Mouse (Mus musculus): Measurements from ENCODE around the gene Map4k1. TPM values are rescaled to one million over a fixed set of nuclear protein-coding genes. Genes with fewer than 3 reads are reported as not detected.
A peak's percentile ranks its signal among the peaks of the same experiment; 100 is the strongest.

Map4k1 gene
- polyA plus RNA-seq, 1 experiment = 111 TPM

- no peak for TF ChIP-seq CTCF (IDR thresholded peaks at IDR 0.05; ENCODE audit: control insufficient read depth, insufficient read depth, low read length)
- no peak for TF ChIP-seq POLR2A (IDR thresholded peaks at IDR 0.05; ENCODE audit: borderline replicate concordance, control insufficient read depth, low read depth, low read length)
- 90% methylated on average over 9 of the region's 9 CpGs for WGBS
Measured at GRCm38 (mm10) chr7:28977556-28977955, 4.3 kb upstream of the Map4k1 start.

GRCm38 (mm10) chr7:28982274-28983013, 594 bp downstream of the Map4k1 start:
- H3K27ac ChIP-seq (ENCODE audit: control insufficient read depth, insufficient read depth, low read depth, low read length, poor library complexity) = peak overlapping the region; percentile 88
- under 1% methylated on average over 19 of the region's 19 CpGs for WGBS
- H3K4me1 ChIP-seq (ENCODE audit: control insufficient read depth, insufficient read depth, low read length) = peaks cover 2% of the 10 kb centered on the region; the same call in 1 of the 2 replicates
- peak; percentile 70; the same call in 1 of the 2 replicates for TF ChIP-seq POLR2A (IDR thresholded peaks at IDR 0.05; ENCODE audit: borderline replicate concordance, control insufficient read depth, low read depth, low read length)
- TF ChIP-seq CTCF (IDR thresholded peaks at IDR 0.05; ENCODE audit: control insufficient read depth, insufficient read depth, low read length) = no peak
- peak overlapping the region; percentile 83 for H3K4me3 ChIP-seq (replicated peaks; ENCODE audit: control insufficient read depth, low read depth, low read length)

More at GRCm38 (mm10) chr7:28977556-28977955, 4.3 kb upstream of the Map4k1 start:
- Histone ChIP-seq H3K27ac (ENCODE audit: control insufficient read depth, insufficient read depth, low read depth, low read length, poor library complexity) (no peak overlapping the region), H3K4me3 (replicated peaks; ENCODE audit: control insufficient read depth, low read depth, low read length) (no peak overlapping the region), H3K4me1 (ENCODE audit: control insufficient read depth, insufficient read depth, low read length) (no peaks in the 10 kb centered on the region; the same call in 1 of the 2 replicates)

GRCm38 (mm10) chr7:28983141-28983564, 1.3 kb downstream of the Map4k1 start:
- Histone ChIP-seq H3K27ac (ENCODE audit: control insufficient read depth, insufficient read depth, low read depth, low read length, poor library complexity) (peak overlapping the region; percentile 88), H3K4me3 (replicated peaks; ENCODE audit: control insufficient read depth, low read depth, low read length) (peak overlapping the region; percentile 83), H3K4me1 (ENCODE audit: control insufficient read depth, insufficient read depth, low read length) (peaks cover 2% of the 10 kb centered on the region; the same call in 1 of the 2 replicates)
- under 1% methylated on average over 11 of the region's 11 CpGs for WGBS
- TF ChIP-seq CTCF (IDR thresholded peaks at IDR 0.05; ENCODE audit: control insufficient read depth, insufficient read depth, low read length) (no peak), POLR2A (IDR thresholded peaks at IDR 0.05; ENCODE audit: borderline replicate concordance, control insufficient read depth, low read depth, low read length) (no peak)

- TF ChIP-seq CTCF (IDR thresholded peaks at IDR 0.05; ENCODE audit: control insufficient read depth, insufficient read depth, low read length) (no peak), POLR2A (IDR thresholded peaks at IDR 0.05; ENCODE audit: borderline replicate concordance, control insufficient read depth, low read depth, low read length) (no peak)
- 68% methylated on average over 4 of the region's 4 CpGs for WGBS
- Histone ChIP-seq H3K4me1 (ENCODE audit: control insufficient read depth, insufficient read depth, low read length) (peaks cover 2% of the 10 kb centered on the region; the same call in 1 of the 2 replicates), H3K27ac (ENCODE audit: control insufficient read depth, insufficient read depth, low read depth, low read length, poor library complexity) (no peak overlapping the region), H3K4me3 (replicated peaks; ENCODE audit: control insufficient read depth, low read depth, low read length) (no peak overlapping the region)
Measured at GRCm38 (mm10) chr7:28983849-28984248, 2.0 kb downstream of the Map4k1 start.

GRCm38 (mm10) chr7:28984452-28984851, 2.6 kb downstream of the Map4k1 start:
- peaks cover 2% of the 10 kb centered on the region; the same call in 1 of the 2 replicates for H3K4me1 ChIP-seq (ENCODE audit: control insufficient read depth, insufficient read depth, low read length)
- no peak overlapping the region for H3K27ac ChIP-seq (ENCODE audit: control insufficient read depth, insufficient read depth, low read depth, low read length, poor library complexity)
- TF ChIP-seq CTCF (IDR thresholded peaks at IDR 0.05; ENCODE audit: control insufficient read depth, insufficient read depth, low read length) (no peak), POLR2A (IDR thresholded peaks at IDR 0.05; ENCODE audit: borderline replicate concordance, control insufficient read depth, low read depth, low read length) (no peak)
- WGBS = 86% methylated on average over 1 of the region's 1 CpGs
- H3K4me3 ChIP-seq (replicated peaks; ENCODE audit: control insufficient read depth, low read depth, low read length) = no peak overlapping the region

GRCm38 (mm10) chr7:28985207-28985606, 3.4 kb downstream of the Map4k1 start:
- H3K4me1 ChIP-seq (ENCODE audit: control insufficient read depth, insufficient read depth, low read length) = peaks cover 2% of the 10 kb centered on the region; the same call in 1 of the 2 replicates
- 43% methylated on average over 7 of the region's 7 CpGs for WGBS
- H3K27ac ChIP-seq (ENCODE audit: control insufficient read depth, insufficient read depth, low read depth, low read length, poor library complexity) = no peak overlapping the region
- no peak overlapping the region for H3K4me3 ChIP-seq (replicated peaks; ENCODE audit: control insufficient read depth, low read depth, low read length)
- no peak for TF ChIP-seq CTCF (IDR thresholded peaks at IDR 0.05; ENCODE audit: control insufficient read depth, insufficient read depth, low read length)
- TF ChIP-seq POLR2A (IDR thresholded peaks at IDR 0.05; ENCODE audit: borderline replicate concordance, control insufficient read depth, low read depth, low read length) = no peak

- Histone ChIP-seq H3K4me3 (replicated peaks; ENCODE audit: control insufficient read depth, low read depth, low read length) (no peak overlapping the region), H3K27ac (ENCODE audit: control insufficient read depth, insufficient read depth, low read depth, low read length, poor library complexity) (no peak overlapping the region), H3K4me1 (ENCODE audit: control insufficient read depth, insufficient read depth, low read length) (no peaks in the 10 kb centered on the region)
- TF ChIP-seq POLR2A (IDR thresholded peaks at IDR 0.05; ENCODE audit: borderline replicate concordance, control insufficient read depth, low read depth, low read length) (no peak), CTCF (IDR thresholded peaks at IDR 0.05; ENCODE audit: control insufficient read depth, insufficient read depth, low read length) (no peak)
- 85% methylated on average over 14 of the region's 14 CpGs for WGBS
Measured at GRCm38 (mm10) chr7:28990766-28991273, 9.0 kb downstream of the Map4k1 start.

- Histone ChIP-seq H3K4me3 (replicated peaks; ENCODE audit: control insufficient read depth, low read depth, low read length) (no peak overlapping the region), H3K4me1 (ENCODE audit: control insufficient read depth, insufficient read depth, low read length) (no peaks in the 10 kb centered on the region), H3K27ac (ENCODE audit: control insufficient read depth, insufficient read depth, low read depth, low read length, poor library complexity) (no peak overlapping the region)
- 90% methylated on average over 5 of the region's 5 CpGs for WGBS
- TF ChIP-seq POLR2A (IDR thresholded peaks at IDR 0.05; ENCODE audit: borderline replicate concordance, control insufficient read depth, low read depth, low read length) (no peak), CTCF (IDR thresholded peaks at IDR 0.05; ENCODE audit: control insufficient read depth, insufficient read depth, low read length) (peak; percentile 77)
Measured at GRCm38 (mm10) chr7:28991616-28992015, 9.8 kb downstream of the Map4k1 start.
